Comparison of ENCODE assay signal across 9 mouse cellular contexts in the genomic region with DNA sequence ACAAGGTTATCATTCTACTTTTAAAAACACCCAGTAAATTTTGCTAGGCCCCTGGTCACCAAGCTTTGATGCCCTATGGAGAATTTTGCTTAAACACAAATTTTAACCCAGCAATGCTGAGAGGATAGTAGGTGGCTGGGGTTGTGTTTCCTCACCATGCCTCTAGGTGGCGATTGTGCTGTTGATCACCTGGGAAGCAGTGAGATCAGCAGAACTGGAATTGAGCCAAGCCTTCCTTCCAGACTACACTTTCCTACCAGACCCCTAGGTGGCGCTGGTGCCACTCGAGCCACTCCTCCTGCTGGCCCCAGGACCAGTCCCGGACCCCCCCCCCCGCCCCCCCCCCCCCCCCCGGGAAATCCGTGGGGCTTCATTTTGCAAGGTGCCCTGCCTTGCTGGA.
DNase-seq lines count a peak whose midpoint lies in the region; ATAC-seq lines count a peak whose summit lies in the region.
"Had no signal": no experiment of that assay in that cellular context is flagged by ENCODE, and none has a peak within 500 bp of the region (broad histone marks: within the 10 kb centered on the region; RNA-seq: fewer than 3 reads in every experiment).

No protein-coding gene starts in this region.

- H3K9ac ChIP-seq in liver, embryonic 15.5 days = no peak overlapping the region
- H3K9ac ChIP-seq: limb, embryonic 13.5 days had no signal

- H3K36me3 ChIP-seq in liver, embryonic 15.5 days (replicated peaks) = no peaks in the 10 kb centered on the region
- H3K36me3 ChIP-seq: limb, embryonic 13.5 days had no signal

- ATAC-seq in liver, embryonic 15.5 days (ENCODE audit: insufficient read depth) = peak; percentile 42; the same call in 1 of the 2 replicates

- WGBS in liver, embryonic 15.5 days (ENCODE audit: insufficient replicate concordance) = 0% methylated on average over 4 of the region's 7 CpGs

- H3K27ac ChIP-seq in liver, embryonic 15.5 days (replicated peaks) = no peak overlapping the region
- H3K27ac ChIP-seq: limb, embryonic 13.5 days had no signal

- no peak overlapping the region for H3K4me3 ChIP-seq in liver, embryonic 15.5 days (replicated peaks)
- H3K4me3 ChIP-seq: limb, embryonic 13.5 days had no signal

- H3K9me3 ChIP-seq in liver, embryonic 15.5 days (replicated peaks) = no peaks in the 10 kb centered on the region
- H3K9me3 ChIP-seq: limb, embryonic 13.5 days had no signal

- peak; percentile 85 for DNase-seq in CD4-positive, CD25-positive, alpha-beta regulatory T cell, adult 2 months (ENCODE audit: low read depth, low spot score)
- peak; percentile 59 for DNase-seq in WW6 (ENCODE audit: low read depth, low spot score)
- DNase-seq in cerebellum, postnatal 36 days = peak; percentile 78 to 81
- peak; percentile 38 to 43 for DNase-seq in gastrocnemius, postnatal 36 days
- DNase-seq in kidney, postnatal 36 days = peak; percentile 81 to 86
- DNase-seq in retina, adult 2 months (ENCODE audit: low read depth, low spot score) = peak; percentile 77
- DNase-seq in thymus, postnatal 36 days = peak; percentile 77 to 79

- intact Hi-C loops in gastrocnemius, postnatal 36 days (cut with DNase I) = no loop called here

- 0 out of 2 replicates have a peak, but pooled peaks cover 4% of the 10 kb centered on the region for H3K27me3 ChIP-seq in liver, embryonic 15.5 days
- H3K27me3 ChIP-seq: limb, embryonic 13.5 days had no signal

- H3K4me1 ChIP-seq in liver, embryonic 15.5 days (replicated peaks) = no peaks in the 10 kb centered on the region
- H3K4me1 ChIP-seq: limb, embryonic 13.5 days had no signal

- no peak overlapping the region for H3K4me2 ChIP-seq in liver, embryonic 15.5 days
- H3K4me2 ChIP-seq: limb, embryonic 13.5 days had no signal
